Mouse (Mus musculus) myocyte (in vitro differentiated cells): Measurements from ENCODE around the gene Smo.

Experiments used
- CEBPB ChIP-seq: IDR thresholded peaks from 2 replicates; pipeline ENCODE4 v1.6.1; 2011; ENCODE audit warnings: mild to moderate bottlenecking, moderate library complexity; ENCODE audit not compliant: poor library complexity, insufficient read depth, severe bottlenecking
- E2F4 ChIP-seq: IDR thresholded peaks from one replicate; pipeline ENCODE4 v1.6.1; 2011; ENCODE audit warnings: mild to moderate bottlenecking, control low read depth, moderate library complexity; ENCODE audit not compliant: insufficient read depth
- MAX ChIP-seq: IDR thresholded peaks from one replicate; pipeline ENCODE4 v1.6.1; 2011; ENCODE audit warnings: low read depth, mild to moderate bottlenecking, control low read depth
- MYOD1 ChIP-seq, 3 experiments: IDR thresholded peaks; one replicate each; pipeline ENCODE4 v1.6.1; 2011; ENCODE audit warnings: control low read depth in 2 of 3, low read depth in 2 of 3, mild to moderate bottlenecking in 2 of 3, moderate library complexity in 1 of 3; ENCODE audit not compliant: insufficient read length in 2 of 3, control insufficient read depth in 1 of 3
- MYOG ChIP-seq, 3 experiments: IDR thresholded peaks; one replicate each; pipeline ENCODE4 v1.6.1; 2011; ENCODE audit warnings: control low read depth in 2 of 3, low read depth in 2 of 3, mild to moderate bottlenecking in 2 of 3; ENCODE audit not compliant: insufficient read length in 2 of 3, control insufficient read depth in 1 of 3, insufficient read depth in 1 of 3
- POLR2A ChIP-seq: IDR thresholded peaks from one replicate; pipeline ENCODE4 v1.6.1; 2011; ENCODE audit warnings: low read depth, mild to moderate bottlenecking, control low read depth, moderate library complexity; ENCODE audit not compliant: insufficient read length
- POLR2AphosphoS2 ChIP-seq: IDR thresholded peaks from one replicate; pipeline ENCODE4 v1.6.1; 2011; ENCODE audit warnings: low read depth, control low read depth; ENCODE audit not compliant: insufficient read length
- TCF12 ChIP-seq: IDR thresholded peaks from one replicate; pipeline ENCODE4 v1.6.1; 2011; ENCODE audit warnings: mild to moderate bottlenecking, control low read depth; ENCODE audit not compliant: poor library complexity, insufficient read depth, severe bottlenecking
- USF1 ChIP-seq: IDR thresholded peaks from one replicate; pipeline ENCODE4 v1.6.1; 2011; ENCODE audit warnings: low read depth, mild to moderate bottlenecking, control low read depth, moderate library complexity

DNA sequence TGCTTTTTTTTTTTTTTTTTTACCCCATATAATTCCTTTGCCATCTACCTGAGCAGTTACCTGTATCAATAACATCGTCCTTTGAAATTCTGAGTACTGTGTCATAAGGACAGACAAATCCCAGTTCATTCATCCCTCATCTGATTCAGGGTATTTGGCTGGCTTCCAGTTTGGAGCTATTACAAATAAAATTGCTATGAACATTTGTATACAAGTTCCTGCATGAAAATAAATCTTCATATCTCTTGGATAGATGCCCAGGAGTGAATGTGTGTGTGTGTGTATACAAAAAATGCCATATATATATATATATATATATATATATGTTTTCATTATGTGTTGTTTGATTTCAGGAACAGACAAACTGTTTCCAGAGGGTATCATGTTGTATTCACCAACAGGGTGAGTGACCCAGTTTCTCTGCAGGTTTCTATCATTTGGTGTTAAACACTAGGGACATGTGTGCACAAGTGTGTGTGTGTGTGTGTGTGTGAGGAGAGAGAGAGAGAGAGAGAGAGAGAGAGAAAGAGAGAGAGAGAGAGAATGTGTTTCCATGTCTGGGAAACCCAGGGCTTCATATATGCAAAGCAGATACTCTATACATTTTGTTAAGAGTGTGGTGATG, 8.6 kb upstream of the Smo start:
- TF ChIP-seq POLR2A: no peak
- no peak for TF ChIP-seq POLR2AphosphoS2
- TF ChIP-seq E2F4: no peak
- TF ChIP-seq USF1: no peak
- TF ChIP-seq MYOD1 (IDR thresholded peaks at IDR 0.05; ENCODE audit: control insufficient read depth in 1 of 3, insufficient read length in 2 of 3, low read depth in 2 of 3): no peak
- TF ChIP-seq TCF12: no peak
- TF ChIP-seq MYOG (IDR thresholded peaks at IDR 0.05; ENCODE audit: control insufficient read depth in 1 of 3, insufficient read depth in 1 of 3, insufficient read length in 2 of 3, low read depth in 2 of 3): no peak
- no peak for TF ChIP-seq MAX
- no peak for TF ChIP-seq CEBPB
